Mouse (Mus musculus) Patski (cell line): ENCODE results near the gene Gsg1l. TPM values are rescaled to one million over a fixed set of nuclear protein-coding genes. Genes with fewer than 3 reads are reported as not detected.

Source experiments
- ATAC-seq: fragments of 100-300 bp; one replicate; pipeline ENCODE4 v1.8.0; 2021
- CTCF ChIA-PET: fragments of 350-600 bp; sonication (Branson Sonifier 250); formaldehyde crosslinking; loops from one replicate; lab custom pipeline; 2022; ENCODE audit warnings: inconsistent platforms; lab: Charles Lee
- POLR2A ChIA-PET: fragments of 350-600 bp; sonication (Branson Sonifier 250); formaldehyde crosslinking; loops from one replicate; lab custom pipeline; 2022; ENCODE audit warnings: antibody characterized with exemption, inconsistent platforms; lab: Charles Lee
- DNase-seq: peaks from one replicate; pipeline ENCODE4 v3.0.0-alpha.2; 2011; ENCODE audit warnings: low read depth, low spot score
- H3K27me3 ChIP-seq: fragments of 371-371 bp; one replicate; pipeline ENCODE4 v1.5.1; 2021
- CTCF ChIP-seq: fragments of 100-300 bp; IDR thresholded peaks from one replicate; pipeline ENCODE4 v1.5.1; 2021
- in situ Hi-C: fragments of 300-500 bp; cut with MboI; formaldehyde crosslinking; loops from 3 replicates; pipeline ENCODE4 v1.11.1; 2018; ENCODE audit warnings: low pct_unique_long_range_greater_than_20kb, mixed read lengths
- polyA plus RNA-seq: library from polyadenylated mRNA; unstranded; gene quantifications from one replicate; pipeline ENCODE4 v1.2.3, GENCODE M21; 2021

The Gsg1l gene
- polyA plus RNA-seq, 1 experiment from 2014 or later: not detected

DNA sequence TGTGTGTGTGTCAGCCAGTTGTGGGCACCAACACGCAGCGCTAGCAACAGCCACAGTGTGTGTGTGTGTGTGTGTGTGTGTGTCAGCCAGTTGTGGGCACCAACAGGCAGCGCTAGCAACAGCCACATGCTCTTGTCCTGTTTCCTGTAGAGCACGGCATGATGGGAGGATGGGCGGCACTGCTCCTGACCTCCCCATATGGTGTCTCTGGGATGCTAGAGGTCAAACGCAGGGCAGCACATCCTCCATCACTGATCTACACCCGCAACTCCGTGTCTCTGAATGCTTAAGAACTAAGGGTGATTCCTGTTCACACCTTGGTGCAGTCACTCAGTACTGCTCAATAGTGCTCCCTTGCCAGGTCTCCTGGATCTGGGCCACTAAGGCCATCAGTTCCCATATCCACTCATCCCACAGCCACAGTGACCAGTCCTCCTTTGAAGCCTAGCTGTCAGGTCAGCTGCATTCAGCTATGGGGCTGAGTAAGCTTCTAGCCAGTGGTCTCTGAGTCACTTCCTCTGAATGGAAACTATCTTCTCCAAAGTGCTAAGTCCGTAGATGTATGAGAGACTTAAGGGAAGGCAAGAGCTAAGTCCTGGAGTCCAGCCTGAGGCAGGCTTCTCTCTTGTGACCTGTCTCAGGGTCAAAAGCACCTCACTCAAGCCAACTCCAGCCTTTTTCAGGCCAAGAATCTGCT is 15.2 kb upstream of the Gsg1l start:
- no peak for TF ChIP-seq CTCF
- in situ Hi-C loops: loop anchor here (25.0 kb wide), 1 partner anchor 635 kb away; no protein-coding TSS in a partner anchor
- no peaks in the 10 kb centered on the region for H3K27me3 ChIP-seq
- ChIA-PET CTCF (interaction anchor here (0.8 to 1.3 kb wide), 3 partner anchors 8 to 348 kb away, joined by 3 to 4 read pairs (median 3); no protein-coding TSS in a partner anchor), POLR2A (no interaction called here)
- peak; percentile 59 for DNase-seq
- peak; percentile 68 for ATAC-seq

- TF ChIP-seq CTCF: no peak
- no peaks in the 10 kb centered on the region for H3K27me3 ChIP-seq
- in situ Hi-C loops: loop anchor here (25.0 kb wide), 1 partner anchor 634 kb away; no protein-coding TSS in a partner anchor
- POLR2A ChIA-PET: no interaction called here
- CTCF ChIA-PET: no interaction called here
- ATAC-seq (no peak), DNase-seq (no peak)
Measured at GRCm38 (mm10) chr7:126096596-126096995, 14.4 kb upstream of the Gsg1l start.

GRCm38 (mm10) chr7:126094738-126095137 is 12.5 kb upstream of the Gsg1l start:
- TF ChIP-seq CTCF: no peak
- ATAC-seq: no peak
- no peak for DNase-seq
- CTCF ChIA-PET: no interaction called here
- no peaks in the 10 kb centered on the region for H3K27me3 ChIP-seq
- in situ Hi-C loops: loop anchor here (25.0 kb wide), 1 partner anchor 632 kb away; no protein-coding TSS in a partner anchor
- POLR2A ChIA-PET: no interaction called here

GRCm38 (mm10) chr7:126093162-126093561 is 11.0 kb upstream of the Gsg1l start:
- in situ Hi-C loops: loop anchor here (25.0 kb wide), 1 partner anchor 631 kb away; no protein-coding TSS in a partner anchor
- no peak for TF ChIP-seq CTCF
- ChIA-PET CTCF (no interaction called here), POLR2A (interaction anchor here (0.6 kb wide), 1 partner anchor 17 kb away, joined by 4 read pairs; no protein-coding TSS in a partner anchor)
- no peaks in the 10 kb centered on the region for H3K27me3 ChIP-seq
- ATAC-seq: no peak
- DNase-seq: no peak

DNA sequence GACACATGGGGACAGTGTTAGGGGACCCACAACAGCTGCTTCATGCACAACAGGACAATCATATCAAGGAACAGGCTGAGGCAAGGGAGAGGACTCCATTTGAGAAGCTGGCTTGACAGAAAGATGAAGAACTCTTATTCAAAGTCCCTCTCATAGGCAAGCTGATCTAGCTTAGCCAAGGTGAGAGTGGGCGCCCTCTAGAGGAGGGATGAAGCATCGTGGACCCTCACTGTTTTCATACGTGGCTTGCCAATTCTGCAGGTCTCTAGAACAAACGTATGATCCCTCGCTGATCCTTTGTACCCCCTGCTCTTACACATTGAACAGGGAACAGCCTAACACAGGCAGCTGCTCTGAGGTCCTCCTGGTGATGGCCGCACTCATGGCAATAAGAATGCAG is 7.6 kb upstream of the Gsg1l start:
- no peaks in the 10 kb centered on the region for H3K27me3 ChIP-seq
- POLR2A ChIA-PET: no interaction called here
- TF ChIP-seq CTCF: peak; percentile 85
- in situ Hi-C loops: loop anchor here (5.0 to 25.0 kb wide), 2 partner anchors 342 to 627 kb away; no protein-coding TSS in a partner anchor
- ATAC-seq: no peak
- DNase-seq: no peak
- CTCF ChIA-PET: interaction anchor here (0.7 to 2.3 kb wide), 8 partner anchors 8 to 344 kb away, joined by 3 to 6 read pairs (median 4); no protein-coding TSS in a partner anchor

GRCm38 (mm10) chr7:126088155-126088554 is 5.9 kb upstream of the Gsg1l start:
- DNase-seq (no peak), ATAC-seq (no peak)
- ChIA-PET CTCF (interaction anchor here (0.7 to 2.3 kb wide), 3 partner anchors 10 to 341 kb away, joined by 3 to 6 read pairs (median 3); no protein-coding TSS in a partner anchor), POLR2A (no interaction called here)
- TF ChIP-seq CTCF: no peak
- peaks cover 4% of the 10 kb centered on the region for H3K27me3 ChIP-seq
- in situ Hi-C loops: loop anchor here (5.0 to 25.0 kb wide), 2 partner anchors 341 to 626 kb away; no protein-coding TSS in a partner anchor

GRCm38 (mm10) chr7:126087602-126088001 is 5.4 kb upstream of the Gsg1l start:
- CTCF ChIA-PET: interaction anchor here (1.1 kb wide), 1 partner anchor 340 kb away, joined by 3 read pairs; no protein-coding TSS in a partner anchor
- ATAC-seq (no peak), DNase-seq (no peak)
- no peak for TF ChIP-seq CTCF
- in situ Hi-C loops: loop anchor here (5.0 to 25.0 kb wide), 2 partner anchors 340 to 625 kb away; no protein-coding TSS in a partner anchor
- H3K27me3 ChIP-seq: peaks cover 10% of the 10 kb centered on the region
- POLR2A ChIA-PET: no interaction called here

DNA sequence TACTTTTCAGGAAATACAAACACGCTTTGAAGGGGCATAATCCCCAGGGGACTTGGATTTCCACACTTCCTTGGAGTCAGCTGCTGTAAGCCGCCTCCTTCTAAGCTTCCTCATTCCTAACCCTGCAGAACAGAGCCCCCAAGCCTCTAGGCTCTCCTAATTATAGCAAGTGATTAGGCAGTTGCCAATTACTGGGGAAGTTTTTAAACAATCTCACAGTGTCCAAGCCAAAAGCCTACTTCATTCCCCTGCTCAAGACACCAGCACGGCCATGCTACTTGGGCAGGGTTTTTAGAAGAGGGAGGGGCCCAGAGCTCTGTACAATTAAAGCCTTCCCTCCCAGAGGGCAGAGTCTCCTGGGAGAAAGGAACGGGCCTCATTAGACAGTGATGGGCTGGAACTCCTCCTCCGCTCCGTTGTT is 4.1 kb upstream of the Gsg1l start:
- no peak for TF ChIP-seq CTCF
- in situ Hi-C loops: loop anchor here (5.0 to 25.0 kb wide), 2 partner anchors 339 to 624 kb away; no protein-coding TSS in a partner anchor
- ChIA-PET POLR2A (interaction anchor here (0.9 kb wide), 1 partner anchor 345 kb away, joined by 3 read pairs; no protein-coding TSS in a partner anchor), CTCF (interaction anchor here (1.0 kb wide), 1 partner anchor 412 kb away, joined by 5 read pairs; no protein-coding TSS in a partner anchor)
- DNase-seq (peak; percentile 15), ATAC-seq (no peak)
- peaks cover 12% of the 10 kb centered on the region for H3K27me3 ChIP-seq

DNA sequence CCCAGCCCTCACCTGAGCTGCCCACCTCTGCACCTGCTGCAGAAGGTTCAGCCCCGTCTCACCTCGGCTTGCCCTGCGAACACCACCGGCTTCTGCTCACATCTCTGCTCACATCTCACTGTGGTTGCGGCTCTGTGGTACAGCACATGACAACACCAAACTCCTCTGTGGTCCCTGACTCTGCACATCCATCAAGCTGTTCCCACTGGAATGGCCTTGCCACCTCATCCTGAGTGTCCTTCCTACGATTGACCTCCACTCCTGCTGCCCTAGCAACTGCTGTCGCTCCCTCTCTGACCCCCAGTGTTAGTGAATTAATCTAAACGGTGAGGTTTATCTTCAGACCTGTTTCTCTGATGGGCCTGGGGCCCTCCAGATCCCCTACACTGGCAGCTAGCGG is 2.9 kb upstream of the Gsg1l start:
- H3K27me3 ChIP-seq: peaks cover 20% of the 10 kb centered on the region
- DNase-seq (no peak), ATAC-seq (no peak)
- POLR2A ChIA-PET: no interaction called here
- no peak for TF ChIP-seq CTCF
- in situ Hi-C loops: loop anchor here (5.0 to 25.0 kb wide), 2 partner anchors 338 to 623 kb away; no protein-coding TSS in a partner anchor
- CTCF ChIA-PET: interaction anchor here (0.9 to 1.4 kb wide), 2 partner anchors 271 to 321 kb away, joined by 3 to 6 read pairs; no protein-coding TSS in a partner anchor

DNA sequence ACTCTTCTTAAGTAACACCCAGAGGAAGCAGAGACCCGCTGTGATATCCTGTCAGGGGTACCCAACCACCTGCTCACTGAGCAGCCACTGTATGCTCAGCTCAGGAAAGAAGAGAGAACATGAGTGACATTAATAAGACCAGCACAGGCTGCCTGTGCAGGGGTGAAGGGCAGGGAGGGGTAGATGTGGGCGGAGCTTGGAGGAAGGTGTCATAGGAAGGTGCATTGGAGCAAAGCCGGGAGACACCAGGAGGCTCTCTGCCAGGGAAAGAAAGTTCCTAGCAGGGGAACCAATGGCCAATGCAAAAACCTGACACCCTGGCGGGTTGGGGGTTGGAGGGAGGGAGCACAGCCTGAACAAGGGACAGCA is 1.8 kb upstream of the Gsg1l start:
- ATAC-seq: no peak
- no peak for TF ChIP-seq CTCF
- H3K27me3 ChIP-seq: peaks cover 20% of the 10 kb centered on the region
- ChIA-PET POLR2A (no interaction called here), CTCF (interaction anchor here (1.4 kb wide), 2 partner anchors 11 to 270 kb away, joined by 3 to 6 read pairs; no protein-coding TSS in a partner anchor)
- in situ Hi-C loops: loop anchor here (25.0 kb wide), 1 partner anchor 622 kb away; no protein-coding TSS in a partner anchor
- no peak for DNase-seq
